Mouse (Mus musculus) liver, adult 2 months (tissue): Measurements from ENCODE around the gene Noxa1.

Source experiments
- CTCF ChIP-seq: fragments of 200-500 bp; IDR thresholded peaks from 2 replicates; pipeline ENCODE4 v1.5.1; 2011; ENCODE audit warnings: low read depth, low read length, control low read depth
- POLR2A ChIP-seq: fragments of 200-500 bp; IDR thresholded peaks from 2 replicates; pipeline ENCODE4 v1.6.1; 2011; ENCODE audit warnings: low read length, control low read depth; ENCODE audit not compliant: insufficient read depth; ENCODE audit errors: extremely low read depth

DNA sequence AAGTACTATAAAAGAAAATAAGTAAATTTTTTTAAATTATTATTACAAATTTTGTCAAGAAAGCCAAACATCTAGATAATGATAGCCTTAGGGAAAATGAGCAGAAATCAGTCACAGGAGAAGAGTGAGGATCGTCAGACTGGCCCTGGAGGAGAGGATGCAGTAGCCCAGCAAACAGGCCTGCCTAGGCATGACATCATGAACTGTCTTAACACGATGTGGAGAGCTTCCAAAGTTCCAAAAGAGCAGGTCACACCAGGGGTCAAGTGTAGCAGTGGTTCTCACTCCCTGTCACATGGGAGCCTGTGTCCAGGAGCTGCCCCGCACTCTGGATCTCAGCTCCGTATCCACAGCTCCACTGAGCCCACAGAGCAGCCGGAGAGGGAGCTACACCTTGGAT is 47.0 kb upstream of the Noxa1 start:
- TF ChIP-seq POLR2A (no peak), CTCF (no peak)
